8 mouse cellular contexts compared by ENCODE assay signal in genomic region chr3:124274928-124275609, GRCm38 (mm10). TPM values are rescaled to one million over a fixed set of nuclear protein-coding genes. Genes with fewer than 3 reads are reported as not detected.
DNase-seq lines count a peak whose midpoint lies in the region; ATAC-seq lines count a peak whose summit lies in the region.
"Not testable (repeated sequence)": the region's sequence is repeated elsewhere in the genome, so short reads cannot be mapped to it uniquely, and the experiment has no call there.

No protein-coding gene starts in this region.

- H3K9me3 ChIP-seq in hindbrain, embryonic 16.5 days (ENCODE audit: control insufficient read depth, low read length), result not testable (repeated sequence)

- peak; percentile 73 for DNase-seq in 3T3-L1 (ENCODE audit: low read depth, low spot score)
- peak; percentile 54 to 62 for DNase-seq in adrenal gland, postnatal 36 days
- peak; percentile 73 for DNase-seq in embryo, embryonic 10.5 days (ENCODE audit: low spot score)
- DNase-seq in gastrocnemius, postnatal 10 days, result peak; percentile 43
- DNase-seq in layer of hippocampus, postnatal 10 days (ENCODE audit: low spot score in 2 of 2), result peak; percentile 69 to 71
- DNase-seq in lung, postnatal 10 days, result peak; percentile 29
- peak; percentile 77 for DNase-seq in retina, embryonic 14.5 days (ENCODE audit: low spot score)

- peak overlapping the region; percentile 48; the same call in 1 of the 2 replicates for H3K9ac ChIP-seq in hindbrain, embryonic 16.5 days (ENCODE audit: low read depth, low read length)

- H3K27ac ChIP-seq in hindbrain, embryonic 16.5 days (ENCODE audit: low read depth, low read length), result not testable (repeated sequence)

- WGBS in hindbrain, embryonic 16.5 days, result 12% methylated on average over 13 of the region's 13 CpGs

- peak overlapping the region; percentile 49 for H3K4me2 ChIP-seq in hindbrain, embryonic 16.5 days (ENCODE audit: low read length)

- H3K27me3 ChIP-seq in hindbrain, embryonic 16.5 days (replicated peaks; ENCODE audit: control insufficient read depth, insufficient read depth, low read length), result not testable (repeated sequence)

- not testable (repeated sequence) for H3K36me3 ChIP-seq in hindbrain, embryonic 16.5 days (ENCODE audit: control insufficient read depth, insufficient read depth, low read length)

- peak overlapping the region; percentile 18; the same call in 1 of the 2 replicates for H3K4me3 ChIP-seq in hindbrain, embryonic 16.5 days (ENCODE audit: low read length)

- peak; percentile 64; the same call in 1 of the 2 replicates for ATAC-seq in hindbrain, embryonic 16.5 days

- H3K4me1 ChIP-seq in hindbrain, embryonic 16.5 days (ENCODE audit: control insufficient read depth, insufficient read depth, low read depth, low read length), result not testable (repeated sequence)

RNA-seq across cellular contexts. Expression of gene Tram1l1, which starts 45.6 kb away (rescaled TPM):
- total RNA-seq in adrenal gland, postnatal 36 days (2021), result 1 to 10 TPM; 1.1 to 1.6 TPM
- total RNA-seq in gastrocnemius, postnatal 10 days (2021), result under 1 TPM; 0.45 to 0.93 TPM
- 47.0 and 48.2 TPM in 2 replicates for polyA plus RNA-seq in hindbrain, embryonic 16.5 days (2015; fragmentation: Nextera tagmentation; extraction: Ambion mirVana)
- total RNA-seq in layer of hippocampus, postnatal 10 days (2021), result 10 to 100 TPM; 17.8 to 19.2 TPM

Comparison
In these comparisons a context has a peak if more than half of its experiments do, and no peak if none do; other contexts are left out.
1. RNA of gene Tram1l1, which starts 45.6 kb away (total RNA-seq): 17.8 to 19.2 TPM in layer of hippocampus, postnatal 10 days; 1.1 to 1.6 TPM in adrenal gland, postnatal 36 days and 0.45 to 0.93 TPM in gastrocnemius, postnatal 10 days; every median in the first group is over 4 times any median in the second.
2. Peak in every context shown above with its lines, with median percentiles within 50 percentile points of each other: DNase-seq.